Mouse (Mus musculus) spleen, adult 2 months (tissue): ENCODE measurements around the gene Exog. TPM values are rescaled to one million over a fixed set of nuclear protein-coding genes. Genes with fewer than 3 reads are reported as not detected.

ENCODE experiments used
- DNase-seq, 2 experiments: peaks; one replicate each; pipeline versions ENCODE4 v3.0.0 to v3.0.0-alpha.2; 2012 to 2021; ENCODE audit warnings: low spot score in 2 of 2, low read depth in 1 of 2
- H3K27ac ChIP-seq: fragments of 200-500 bp; 2 replicates; pipeline ENCODE4 v1.5.1; 2012; ENCODE audit warnings: low read length, inconsistent platforms; ENCODE audit not compliant: insufficient read depth
- H3K27me3 ChIP-seq: fragments of 200-500 bp; 2 replicates; pipeline ENCODE4 v1.6.1; 2012; ENCODE audit warnings: mild to moderate bottlenecking, moderate library complexity, low read length, inconsistent platforms; ENCODE audit not compliant: control insufficient read depth, insufficient read depth
- H3K36me3 ChIP-seq: fragments of 200-500 bp; 2 replicates; pipeline ENCODE4 v1.6.1; 2012; ENCODE audit warnings: mild to moderate bottlenecking, low read length, inconsistent platforms; ENCODE audit not compliant: control insufficient read depth, insufficient read depth
- H3K4me1 ChIP-seq: fragments of 200-500 bp; 2 replicates; pipeline ENCODE4 v1.6.1; 2011; ENCODE audit warnings: inconsistent platforms; ENCODE audit not compliant: control insufficient read depth, insufficient read depth, insufficient read length
- H3K4me3 ChIP-seq: fragments of 200-500 bp; 2 replicates; pipeline ENCODE4 v1.5.1; 2011; ENCODE audit warnings: mild to moderate bottlenecking, inconsistent platforms; ENCODE audit not compliant: insufficient read depth, insufficient read length; ENCODE audit errors: extremely low read depth
- CTCF ChIP-seq: fragments of 200-500 bp; IDR thresholded peaks from 2 replicates; pipeline ENCODE4 v1.5.1; 2011; ENCODE audit warnings: mild to moderate bottlenecking, inconsistent platforms; ENCODE audit not compliant: insufficient read depth, insufficient read length, insufficient replicate concordance; ENCODE audit errors: extremely low read depth
- POLR2A ChIP-seq: fragments of 200-500 bp; IDR thresholded peaks from 2 replicates; pipeline ENCODE4 v1.6.1; 2011; ENCODE audit warnings: low read depth, low read length, inconsistent platforms
- WGBS: fragments of 180-500 bp; shearing (Covaris S2); methylation state at CpG from one replicate; pipeline ENCODE4 v1.1.7; 2018; 5-methylcytosine and 5-hydroxymethylcytosine counted together
- polyA plus RNA-seq: library from polyadenylated mRNA; depleted of rRNA; stranded (reverse); fragments of >200 nt; gene quantifications from 2 replicates; pipeline ENCODE4 v1.2.3, GENCODE M21; 2012

Gene Exog
- polyA plus RNA-seq, 1 experiment, result 2.2 TPM

- no peaks in the 10 kb centered on the region for H3K27me3 ChIP-seq
- 90% methylated on average over 14 of the region's 14 CpGs for WGBS
- H3K36me3 ChIP-seq, result peaks cover 5% of the 10 kb centered on the region
- H3K4me1 ChIP-seq, result no peaks in the 10 kb centered on the region
- H3K27ac ChIP-seq, result no peak overlapping the region
- no peak for DNase-seq
- TF ChIP-seq CTCF, result no peak
- TF ChIP-seq POLR2A, result no peak
- no peak overlapping the region for H3K4me3 ChIP-seq
Measured at GRCm38 (mm10) chr9:119455967-119456366, 11.2 kb downstream of the Exog start.

GRCm38 (mm10) chr9:119457122-119457521 lies 12.4 kb downstream of the Exog start:
- Histone ChIP-seq H3K36me3 (no peaks in the 10 kb centered on the region; the same call in 1 of the 2 replicates), H3K27me3 (no peaks in the 10 kb centered on the region), H3K27ac (no peak overlapping the region), H3K4me3 (no peak overlapping the region), H3K4me1 (no peaks in the 10 kb centered on the region)
- WGBS, result 94% methylated on average over 14 of the region's 14 CpGs
- DNase-seq, result no peak
- TF ChIP-seq POLR2A (no peak), CTCF (no peak)

- 52% methylated on average over 8 of the region's 8 CpGs for WGBS
- H3K27ac ChIP-seq, result no peak overlapping the region
- H3K4me3 ChIP-seq, result no peak overlapping the region
- peaks cover 9% of the 10 kb centered on the region for H3K36me3 ChIP-seq
- no peaks in the 10 kb centered on the region for H3K27me3 ChIP-seq
- peak; percentile 3 to 36 for DNase-seq
- TF ChIP-seq POLR2A (no peak), CTCF (peak; percentile 55; the same call in 1 of the 2 replicates)
- H3K4me1 ChIP-seq, result no peaks in the 10 kb centered on the region
Measured at GRCm38 (mm10) chr9:119460410-119460809, 15.7 kb downstream of the Exog start.

GRCm38 (mm10) chr9:119465056-119465455 lies 20.3 kb downstream of the Exog start:
- no peak overlapping the region for H3K4me3 ChIP-seq
- 65% methylated on average over 6 of the region's 6 CpGs for WGBS
- no peak overlapping the region for H3K27ac ChIP-seq

GRCm38 (mm10) chr9:119465595-119465994 lies 20.9 kb downstream of the Exog start:
- Histone ChIP-seq H3K4me1 (no peaks in the 10 kb centered on the region), H3K4me3 (no peak overlapping the region), H3K27ac (no peak overlapping the region), H3K36me3 (peaks cover 10% of the 10 kb centered on the region), H3K27me3 (no peaks in the 10 kb centered on the region)
- DNase-seq, result no peak
- TF ChIP-seq POLR2A, result no peak
- 69% methylated on average over 7 of the region's 7 CpGs for WGBS

More at GRCm38 (mm10) chr9:119465056-119465455, 20.3 kb downstream of the Exog start:
- TF ChIP-seq POLR2A, result no peak
- TF ChIP-seq CTCF, result no peak
- Histone ChIP-seq H3K36me3 (peaks cover 10% of the 10 kb centered on the region), H3K27me3 (no peaks in the 10 kb centered on the region), H3K4me1 (no peaks in the 10 kb centered on the region)
- no peak for DNase-seq

- H3K36me3 ChIP-seq, result peaks cover 1% of the 10 kb centered on the region; the same call in 1 of the 2 replicates
- H3K4me3 ChIP-seq, result no peak overlapping the region
- no peak for DNase-seq
- H3K27me3 ChIP-seq, result no peaks in the 10 kb centered on the region
- WGBS, result 81% methylated on average over 8 of the region's 8 CpGs
- H3K4me1 ChIP-seq, result no peaks in the 10 kb centered on the region
- H3K27ac ChIP-seq, result no peak overlapping the region
- TF ChIP-seq POLR2A (no peak), CTCF (no peak)
Measured at GRCm38 (mm10) chr9:119469691-119470353, 25.1 kb downstream of the Exog start.

GRCm38 (mm10) chr9:119472412-119472918 lies 27.7 kb downstream of the Exog start:
- Histone ChIP-seq H3K36me3 (0 out of 2 replicates have a peak, but pooled peaks cover under 1% of the 10 kb centered on the region), H3K27me3 (no peaks in the 10 kb centered on the region), H3K4me1 (no peaks in the 10 kb centered on the region), H3K4me3 (no peak overlapping the region), H3K27ac (no peak overlapping the region)
- TF ChIP-seq POLR2A, result no peak
- TF ChIP-seq CTCF, result no peak
- no peak for DNase-seq
- WGBS, result 91% methylated on average over 11 of the region's 11 CpGs
